Mouse (Mus musculus): ENCODE data around the gene Cpb1. TPM values are rescaled to one million over a fixed set of nuclear protein-coding genes. Genes with fewer than 3 reads are reported as not detected.

Gene Cpb1
- polyA plus RNA-seq, 1 experiment = 0.03 TPM

DNA sequence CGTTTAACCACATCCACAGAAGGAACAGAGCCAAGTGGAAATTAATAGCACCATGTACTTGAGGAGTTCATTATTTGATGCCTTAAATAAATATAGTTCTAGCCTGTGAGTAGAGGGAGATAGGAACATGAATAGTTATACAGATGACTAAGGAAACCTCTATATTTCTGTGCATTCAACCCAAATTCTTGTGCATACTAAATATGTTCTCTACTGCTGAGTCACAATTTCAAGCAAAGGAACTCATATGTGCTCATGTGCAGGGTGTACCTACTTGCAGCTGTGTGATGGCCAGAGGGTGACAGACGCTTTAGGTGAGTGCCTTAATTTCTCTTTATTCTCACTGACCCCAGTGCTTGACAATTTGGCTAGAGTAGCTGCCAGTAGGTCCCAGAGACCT lies 50.1 kb downstream of the Cpb1 start:
- no peak overlapping the region for H3K4me3 ChIP-seq (replicated peaks; ENCODE audit: insufficient read depth, low read depth, low read length)
- H3K4me1 ChIP-seq (ENCODE audit: control insufficient read depth, insufficient read depth, low read length) = no peaks in the 10 kb centered on the region
- no peak for DNase-seq
- WGBS = 60% methylated on average over 2 of the region's 2 CpGs
- H3K27ac ChIP-seq (ENCODE audit: insufficient read depth, low read length) = no peak overlapping the region
- no peaks in the 10 kb centered on the region for H3K27me3 ChIP-seq (ENCODE audit: control insufficient read depth, insufficient read depth, low read length)
- TF ChIP-seq CTCF (IDR thresholded peaks at IDR 0.05; ENCODE audit: borderline replicate concordance, insufficient read depth, low read depth, low read length) (no peak), POLR2A (IDR thresholded peaks at IDR 0.05; ENCODE audit: borderline replicate concordance, insufficient read depth, low read length) (no peak)

DNA sequence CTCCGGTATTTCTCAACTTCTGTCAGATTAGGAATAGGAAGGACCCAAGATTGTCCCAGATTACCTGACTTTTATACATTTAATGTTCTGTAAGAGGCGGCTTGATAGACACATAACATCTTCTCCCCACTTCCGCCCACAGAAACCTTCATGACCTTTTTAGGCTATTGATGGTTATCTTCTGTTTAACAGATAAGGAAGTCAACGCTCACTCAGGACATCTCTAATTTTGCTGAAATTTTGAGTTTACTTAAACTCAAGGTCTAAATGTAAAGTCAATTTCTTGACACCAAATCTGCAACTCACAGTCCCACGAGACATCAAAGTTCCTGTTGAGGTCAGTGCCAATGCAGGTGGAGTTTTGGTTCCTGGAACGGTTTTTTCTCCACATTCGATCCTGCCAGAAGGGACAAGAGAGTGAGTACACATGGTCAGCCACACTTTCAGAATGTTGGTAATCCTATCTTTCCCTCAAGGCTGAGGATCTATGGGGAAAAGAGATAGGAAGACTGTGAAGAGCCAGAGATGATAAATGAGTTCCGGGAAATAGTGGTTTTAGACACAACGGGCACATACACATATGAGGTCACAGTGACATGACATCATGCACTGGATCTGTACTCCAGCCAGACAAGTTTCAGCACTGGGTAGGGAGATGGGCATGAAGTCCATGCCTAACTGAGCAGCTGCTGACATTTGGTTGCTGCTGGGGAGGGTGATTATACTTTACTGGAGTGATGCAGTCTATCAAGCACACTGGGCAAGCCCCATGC lies 52.4 kb downstream of the Cpb1 start:
- WGBS = 89% methylated on average over 9 of the region's 9 CpGs
- Histone ChIP-seq H3K4me1 (ENCODE audit: control insufficient read depth, insufficient read depth, low read length) (no peaks in the 10 kb centered on the region), H3K27ac (ENCODE audit: insufficient read depth, low read length) (no peak overlapping the region), H3K27me3 (ENCODE audit: control insufficient read depth, insufficient read depth, low read length) (no peaks in the 10 kb centered on the region), H3K4me3 (replicated peaks; ENCODE audit: insufficient read depth, low read depth, low read length) (no peak overlapping the region)
- TF ChIP-seq CTCF (IDR thresholded peaks at IDR 0.05; ENCODE audit: borderline replicate concordance, insufficient read depth, low read depth, low read length) (no peak), POLR2A (IDR thresholded peaks at IDR 0.05; ENCODE audit: borderline replicate concordance, insufficient read depth, low read length) (no peak)
- no peak for DNase-seq

DNA sequence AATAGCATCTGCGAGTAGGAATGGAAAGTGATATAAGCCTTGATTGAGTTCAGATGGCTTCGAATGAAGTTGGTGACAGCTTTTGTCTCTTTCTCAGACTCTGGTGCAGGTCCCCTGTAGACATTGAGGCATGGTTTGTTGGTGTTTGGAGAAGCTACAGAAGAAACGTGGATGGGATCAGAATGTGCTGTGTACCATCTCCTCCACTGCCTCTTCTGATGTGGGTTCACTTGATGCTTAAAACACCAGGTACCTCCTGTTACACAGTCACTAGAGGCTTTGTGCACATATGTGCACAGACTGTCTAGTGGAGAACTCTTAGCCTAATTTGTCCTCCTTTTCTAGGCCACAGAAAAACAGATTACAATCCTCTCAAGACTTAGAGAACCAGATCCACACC lies 53.4 kb downstream of the Cpb1 start:
- no peaks in the 10 kb centered on the region for H3K27me3 ChIP-seq (ENCODE audit: control insufficient read depth, insufficient read depth, low read length)
- H3K4me3 ChIP-seq (replicated peaks; ENCODE audit: insufficient read depth, low read depth, low read length) = no peak overlapping the region
- no peak for TF ChIP-seq POLR2A (IDR thresholded peaks at IDR 0.05; ENCODE audit: borderline replicate concordance, insufficient read depth, low read length)
- no peak for TF ChIP-seq CTCF (IDR thresholded peaks at IDR 0.05; ENCODE audit: borderline replicate concordance, insufficient read depth, low read depth, low read length)
- WGBS = 84% methylated on average over 3 of the region's 3 CpGs
- no peak for DNase-seq
- H3K27ac ChIP-seq (ENCODE audit: insufficient read depth, low read length) = no peak overlapping the region
- no peaks in the 10 kb centered on the region for H3K4me1 ChIP-seq (ENCODE audit: control insufficient read depth, insufficient read depth, low read length)

DNA sequence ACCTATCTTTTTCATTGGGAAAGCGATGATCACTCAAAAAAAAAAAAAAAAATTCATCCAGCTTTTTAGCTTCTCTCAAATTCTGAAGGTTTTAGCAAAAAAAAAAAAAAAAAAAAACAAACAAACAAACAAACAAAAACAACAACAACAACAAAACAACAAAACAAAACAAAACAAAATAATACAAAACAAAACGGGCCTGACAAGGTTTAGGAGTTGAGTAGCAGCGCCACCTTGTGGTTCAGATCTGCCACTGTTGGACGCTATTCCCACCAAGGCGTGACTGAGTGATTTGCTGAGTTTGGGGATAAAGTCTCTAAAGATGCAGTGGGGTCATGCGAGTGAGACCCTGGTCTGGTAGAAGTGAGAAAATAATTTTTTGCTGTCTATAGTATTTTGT lies 76.7 kb downstream of the Cpb1 start:
- TF ChIP-seq CTCF (IDR thresholded peaks at IDR 0.05; ENCODE audit: borderline replicate concordance, insufficient read depth, low read depth, low read length) (peak; percentile 78), POLR2A (IDR thresholded peaks at IDR 0.05; ENCODE audit: borderline replicate concordance, insufficient read depth, low read length) (no peak)
- Histone ChIP-seq H3K27ac (ENCODE audit: insufficient read depth, low read length) (no peak overlapping the region), H3K4me1 (ENCODE audit: control insufficient read depth, insufficient read depth, low read length) (no peaks in the 10 kb centered on the region), H3K4me3 (replicated peaks; ENCODE audit: insufficient read depth, low read depth, low read length) (no peak overlapping the region), H3K27me3 (ENCODE audit: control insufficient read depth, insufficient read depth, low read length) (no peaks in the 10 kb centered on the region)
- peak; percentile 17 to 31 for DNase-seq
- 22% methylated on average over 6 of the region's 6 CpGs for WGBS

Other genes starting within 250 kb of the Cpb1 start
- 17.4 and 18.4 TPM in 2 replicates for gene Hps3, start 240.4 kb downstream of the Cpb1 start, polyA plus RNA-seq (2012; rRNA removed)
- 16.1 and 16.3 TPM in 2 replicates for gene Hltf, start 217.9 kb downstream of the Cpb1 start, polyA plus RNA-seq (2012; rRNA removed)
- 34.7 and 36.0 TPM in 2 replicates for gene Gyg, start 120.4 kb downstream of the Cpb1 start, polyA plus RNA-seq (2012; rRNA removed)
- gene Cpa3, start 33.6 kb downstream of the Cpb1 start, polyA plus RNA-seq (2012; rRNA removed) = 0.06 TPM in 1 of 2 replicates, not detected in the other
- gene Agtr1b, start 91.4 kb upstream of the Cpb1 start, polyA plus RNA-seq (2012; rRNA removed) = 0.08 and 0.10 TPM in 2 replicates